Mouse (Mus musculus) ES-Bruce4 (cell line): ENCODE measurements around the gene Cdkn3.

Source experiments
- CTCF ChIP-seq: IDR thresholded peaks from one replicate; pipeline ENCODE4 v1.8.1; 2011; ENCODE audit warnings: low read depth, low read length
- EP300 ChIP-seq: IDR thresholded peaks from 2 replicates; pipeline ENCODE4 v1.6.1; 2011; ENCODE audit warnings: low read depth, low read length; ENCODE audit not compliant: insufficient read depth

GRCm38 (mm10) chr14:46761186-46761585, 845 bp downstream of the Cdkn3 start:
- no peak for TF ChIP-seq EP300
- no peak for TF ChIP-seq CTCF
